Mouse (Mus musculus): ENCODE results near the gene Bcl2l13. TPM values are rescaled to one million over a fixed set of nuclear protein-coding genes. Genes with fewer than 3 reads are reported as not detected.
"Not testable (repeated sequence)": the region's sequence is repeated elsewhere in the genome, so short reads cannot be mapped to it uniquely, and the experiment has no call there.

Gene Bcl2l13
- total and polyA plus RNA-seq, 3 experiments, result 24.6 to 46.6 (median 25.5) TPM

GRCm38 (mm10) chr6:120916074-120916971 is 80.3 kb downstream of the Bcl2l13 start, which contains the start of gene Bid (continued):
- no peak for TF ChIP-seq USF2 (conservative IDR thresholded peaks at IDR 0.05; ENCODE audit: low read depth, low read length)

- peaks cover 25% of the 10 kb centered on the region for H3K79me2 ChIP-seq (replicated peaks; ENCODE audit: control insufficient read depth, extremely low read depth, insufficient read depth, poor library complexity, severe bottlenecking)
- peak overlapping the region; percentile 100 for H3K27ac ChIP-seq (ENCODE audit: insufficient read depth, low read depth)
- H3K4me1 ChIP-seq (ENCODE audit: control insufficient read depth in 1 of 2, insufficient read depth in 2 of 2), result peaks cover 8 to 40% of the 10 kb centered on the region in 2 experiments
- in situ Hi-C loops (cut with MboI; ENCODE audit: low pct_ligation_motif_present, low pct_unique_long_range_greater_than_20kb, low sequenced_read_pairs); H3K27me3 ChIP-seq (replicated peaks); DNase-seq (ENCODE audit: extremely low read depth); dilution Hi-C loops (cut with MboI; ENCODE audit: extremely low pct_ligation_motif_present, extremely low pct_unique_long_range_greater_than_20kb, low sequenced_read_pairs): not testable (repeated sequence)
- TF ChIP-seq USF2 (conservative IDR thresholded peaks at IDR 0.05; ENCODE audit: low read depth, low read length), result peak; percentile 38; the same call in 1 of the 2 replicates
- peak; percentile 46 for TF ChIP-seq USF1 (IDR thresholded peaks at IDR 0.05; ENCODE audit: low read depth, low read length)
- TF ChIP-seq EP300 (IDR thresholded peaks at IDR 0.05; ENCODE audit: low read length), result peak; percentile 30; the same call in 1 of the 2 replicates
- peak; percentile 85 for TF ChIP-seq ZNF384 (IDR thresholded peaks at IDR 0.05; ENCODE audit: low read depth, low read length)
- TF ChIP-seq MAZ (IDR thresholded peaks at IDR 0.05; ENCODE audit: low read depth, low read length), result 0 out of 2 replicates have a peak, but pooled peaks have one; percentile 8
- peak; percentile 59 for TF ChIP-seq MYC (IDR thresholded peaks at IDR 0.05; ENCODE audit: low read depth, low read length)
- TF ChIP-seq MAX (IDR thresholded peaks at IDR 0.05; ENCODE audit: low read length), result peak; percentile 71
- peak; percentile 54 for TF ChIP-seq BHLHE40 (IDR thresholded peaks at IDR 0.05; ENCODE audit: low read depth, low read length)
- peak; percentile 14; the same call in 1 of the 2 replicates for TF ChIP-seq CHD1 (IDR thresholded peaks at IDR 0.05; ENCODE audit: low read depth, low read length)
- peak; percentile 32; the same call in 1 of the 2 replicates for TF ChIP-seq SIN3A (IDR thresholded peaks at IDR 0.05; ENCODE audit: low read length)
- peak; percentile 37; the same call in 1 of the 2 replicates for TF ChIP-seq ETS1 (conservative IDR thresholded peaks at IDR 0.05; ENCODE audit: low read depth, low read length)
- peak; percentile 65; the same call in 1 of the 2 replicates for TF ChIP-seq MXI1 (IDR thresholded peaks at IDR 0.05; ENCODE audit: low read depth, low read length)
- peak overlapping the region; percentile 48 for H3K4me2 ChIP-seq (ENCODE audit: insufficient read depth, low read depth, poor library complexity, severe bottlenecking)
- H3K4me3 ChIP-seq (replicated peaks in 1 of 3; ENCODE audit: low read depth in 2 of 3, low read length in 2 of 3, poor library complexity in 1 of 3), result peak overlapping the region; percentile 86 to 94 (median 91)
- H3K9me3 ChIP-seq (replicated peaks; ENCODE audit: low read length), result peaks cover 14% of the 10 kb centered on the region
- H3K36me3 ChIP-seq (replicated peaks in 1 of 2; ENCODE audit: control insufficient read depth in 1 of 2, insufficient read depth in 1 of 2, low read length in 1 of 2), result peaks cover 1 to 12% of the 10 kb centered on the region in 2 experiments
- H3K9ac ChIP-seq (ENCODE audit: insufficient read depth, low read depth), result peak overlapping the region; percentile 93
Measured at GRCm38 (mm10) chr6:120916972-120917881, 81.2 kb downstream of the Bcl2l13 start.

GRCm38 (mm10) chr6:120917975-120918374 is 82.0 kb downstream of the Bcl2l13 start:
- in situ Hi-C loops (cut with MboI; ENCODE audit: low pct_ligation_motif_present, low pct_unique_long_range_greater_than_20kb, low sequenced_read_pairs), result no loop called here
- peak overlapping the region; percentile 48; the same call in 1 of the 2 replicates for H3K4me2 ChIP-seq (ENCODE audit: insufficient read depth, low read depth, poor library complexity, severe bottlenecking)
- peak overlapping the region; percentile 38; the same call in 1 of the 2 replicates for H3K9ac ChIP-seq (ENCODE audit: insufficient read depth, low read depth)
- peaks cover 18% of the 10 kb centered on the region for H3K79me2 ChIP-seq (replicated peaks; ENCODE audit: control insufficient read depth, extremely low read depth, insufficient read depth, poor library complexity, severe bottlenecking)
- no peak overlapping the region for H3K4me3 ChIP-seq (replicated peaks in 1 of 3; ENCODE audit: low read depth in 2 of 3, low read length in 2 of 3, poor library complexity in 1 of 3)
- DNase-seq (ENCODE audit: extremely low read depth), result peak; percentile 68
- peak; percentile 58; the same call in 1 of the 2 replicates for TF ChIP-seq CHD2 (IDR thresholded peaks at IDR 0.05; ENCODE audit: low read length)
- TF ChIP-seq SIN3A (IDR thresholded peaks at IDR 0.05; ENCODE audit: low read length), result 0 out of 2 replicates have a peak, but pooled peaks have one; percentile 56
- TF ChIP-seq GABPA (IDR thresholded peaks at IDR 0.05; ENCODE audit: insufficient replicate concordance, low read depth, low read length), result no peak
- no peak for TF ChIP-seq ZKSCAN1 (IDR thresholded peaks at IDR 0.05; ENCODE audit: borderline replicate concordance, low read depth, low read length)
- TF ChIP-seq ETS1 (conservative IDR thresholded peaks at IDR 0.05; ENCODE audit: low read depth, low read length), result peak; percentile 50
- TF ChIP-seq TCF12 (IDR thresholded peaks at IDR 0.05; ENCODE audit: low read depth, low read length), result 0 out of 2 replicates have a peak, but pooled peaks have one; percentile 15
- TF ChIP-seq MXI1 (IDR thresholded peaks at IDR 0.05; ENCODE audit: low read depth, low read length), result 0 out of 2 replicates have a peak, but pooled peaks have one; percentile 43
- TF ChIP-seq MAX (IDR thresholded peaks at IDR 0.05; ENCODE audit: low read length), result no peak
- TF ChIP-seq KAT2A (IDR thresholded peaks at IDR 0.05; ENCODE audit: insufficient replicate concordance, low read length), result no peak
- TF ChIP-seq USF2 (conservative IDR thresholded peaks at IDR 0.05; ENCODE audit: low read depth, low read length), result no peak
- no peak for TF ChIP-seq TBP (conservative IDR thresholded peaks at IDR 0.05; ENCODE audit: low read depth, low read length)
- no peak for TF ChIP-seq POLR2AphosphoS2 (IDR thresholded peaks at IDR 0.05; ENCODE audit: low read depth, low read length)
- TF ChIP-seq POLR2A (IDR thresholded peaks at IDR 0.05; ENCODE audit: low read depth, low read length), result no peak
- no peak for TF ChIP-seq NRF1 (IDR thresholded peaks at IDR 0.05; ENCODE audit: low read depth, low read length)
- TF ChIP-seq IRF4 (IDR thresholded peaks at IDR 0.05; ENCODE audit: low read depth, low read length), result no peak
- TF ChIP-seq EP300 (IDR thresholded peaks at IDR 0.05; ENCODE audit: low read length), result 0 out of 2 replicates have a peak, but pooled peaks have one; percentile 24
- no peak; the same call in 1 of the 2 replicates for TF ChIP-seq ZNF384 (IDR thresholded peaks at IDR 0.05; ENCODE audit: low read depth, low read length)
- peak; percentile 50; the same call in 1 of the 2 replicates for TF ChIP-seq MYC (IDR thresholded peaks at IDR 0.05; ENCODE audit: low read depth, low read length)
- H3K36me3 ChIP-seq (replicated peaks in 1 of 2; ENCODE audit: control insufficient read depth in 1 of 2, insufficient read depth in 1 of 2, low read length in 1 of 2), result peaks cover 0 to 7% of the 10 kb centered on the region in 2 experiments
- no peak overlapping the region for H3K27ac ChIP-seq (ENCODE audit: insufficient read depth, low read depth)
- peaks cover 18% of the 10 kb centered on the region for H3K9me3 ChIP-seq (replicated peaks; ENCODE audit: low read length)
- H3K27me3 ChIP-seq (replicated peaks), result no peaks in the 10 kb centered on the region
- dilution Hi-C loops (cut with MboI; ENCODE audit: extremely low pct_ligation_motif_present, extremely low pct_unique_long_range_greater_than_20kb, low sequenced_read_pairs), result no loop called here
- peaks cover 4 to 35% of the 10 kb centered on the region in 2 experiments for H3K4me1 ChIP-seq (ENCODE audit: control insufficient read depth in 1 of 2, insufficient read depth in 2 of 2)
